Mouse (Mus musculus) heart, embryonic 10.5 days (tissue): Measurements from ENCODE around the gene Myl9. TPM values are rescaled to one million over a fixed set of nuclear protein-coding genes. Genes with fewer than 3 reads are reported as not detected.

Source experiments
- polyA plus RNA-seq: library from polyadenylated mRNA; unstranded; fragments of >200 nt; fragmentation: Nextera tagmentation; extraction: Ambion mirVana; gene quantifications from 2 replicates; pipeline ENCODE4 v1.2.1, GENCODE M21; 2016

Myl9 gene
- polyA plus RNA-seq, 1 experiment from 2014 or later: 1,471 TPM

Other genes with a start within 250 kb of the Myl9 start
- 28.0 and 31.8 TPM in 2 replicates for gene Aar2, start 227.8 kb upstream of the Myl9 start, polyA plus RNA-seq
- gene Dlgap4, start 161.7 kb upstream of the Myl9 start, polyA plus RNA-seq: 71.6 and 95.7 TPM in 2 replicates
- gene Tgif2, start 64.6 kb downstream of the Myl9 start, polyA plus RNA-seq: 48.4 and 62.3 TPM in 2 replicates
- gene 4930518I15Rik, start 82.5 kb downstream of the Myl9 start, polyA plus RNA-seq: 4.7 and 6.3 TPM in 2 replicates
- 197 and 198 TPM in 2 replicates for gene Rab5if, start 87.7 kb downstream of the Myl9 start, polyA plus RNA-seq
- gene Sla2, start 111.8 kb downstream of the Myl9 start, polyA plus RNA-seq: 1.1 and 1.9 TPM in 2 replicates
- 42.1 and 46.2 TPM in 2 replicates for gene Ndrg3, start 216.6 kb downstream of the Myl9 start, polyA plus RNA-seq
- gene Dsn1, start 231.7 kb downstream of the Myl9 start, polyA plus RNA-seq: 43.7 and 44.0 TPM in 2 replicates